Mouse (Mus musculus): ENCODE results near the gene Glcci1.

The Glcci1 gene

GRCm38 (mm10) chr6:8545780-8546179 lies 36.4 kb downstream of the Glcci1 start:
- DNase-seq (ENCODE audit: low read depth, low spot score), result no peak

- no peak for DNase-seq (ENCODE audit: low read depth, low spot score)
Observed at GRCm38 (mm10) chr6:8551155-8551554, 41.8 kb downstream of the Glcci1 start.

- no peak for DNase-seq (ENCODE audit: low read depth, low spot score)
Observed at GRCm38 (mm10) chr6:8556849-8557571, 47.6 kb downstream of the Glcci1 start.

- no peak for DNase-seq (ENCODE audit: low read depth, low spot score)
Observed at GRCm38 (mm10) chr6:8560682-8561081, 51.3 kb downstream of the Glcci1 start.

GRCm38 (mm10) chr6:8582377-8582776 lies 73.0 kb downstream of the Glcci1 start:
- no peak for DNase-seq (ENCODE audit: low read depth, low spot score)

GRCm38 (mm10) chr6:8583892-8584291 lies 74.5 kb downstream of the Glcci1 start:
- no peak for DNase-seq (ENCODE audit: low read depth, low spot score)

GRCm38 (mm10) chr6:8591665-8592064 lies 82.3 kb downstream of the Glcci1 start:
- no peak for DNase-seq (ENCODE audit: low read depth, low spot score)

GRCm38 (mm10) chr6:8617369-8617768 lies 108.0 kb downstream of the Glcci1 start:
- DNase-seq (ENCODE audit: low read depth, low spot score), result no peak

- DNase-seq (ENCODE audit: low read depth, low spot score), result no peak
Observed at GRCm38 (mm10) chr6:8619582-8620350, 110.4 kb downstream of the Glcci1 start.

GRCm38 (mm10) chr6:8623045-8623444 lies 113.6 kb downstream of the Glcci1 start:
- DNase-seq (ENCODE audit: low read depth, low spot score), result no peak

- DNase-seq (ENCODE audit: low read depth, low spot score), result no peak
Observed at GRCm38 (mm10) chr6:8628226-8628625, 118.8 kb downstream of the Glcci1 start.

GRCm38 (mm10) chr6:8628715-8629267 lies 119.4 kb downstream of the Glcci1 start:
- no peak for DNase-seq (ENCODE audit: low read depth, low spot score)

GRCm38 (mm10) chr6:8630531-8630930 lies 121.1 kb downstream of the Glcci1 start:
- no peak for DNase-seq (ENCODE audit: low read depth, low spot score)

- DNase-seq (ENCODE audit: low read depth, low spot score), result no peak
Observed at GRCm38 (mm10) chr6:8631362-8631761, 122.0 kb downstream of the Glcci1 start.

GRCm38 (mm10) chr6:8631986-8632632 lies 122.7 kb downstream of the Glcci1 start:
- no peak for DNase-seq (ENCODE audit: low read depth, low spot score)

- no peak for DNase-seq (ENCODE audit: low read depth, low spot score)
Observed at GRCm38 (mm10) chr6:8632701-8633100, 123.3 kb downstream of the Glcci1 start.

GRCm38 (mm10) chr6:8638122-8638521 lies 128.7 kb downstream of the Glcci1 start:
- no peak for DNase-seq (ENCODE audit: low read depth, low spot score)

- DNase-seq (ENCODE audit: low read depth, low spot score), result no peak
Observed at GRCm38 (mm10) chr6:8638899-8639298, 129.5 kb downstream of the Glcci1 start.

- no peak for DNase-seq (ENCODE audit: low read depth, low spot score)
Observed at GRCm38 (mm10) chr6:8639526-8639925, 130.1 kb downstream of the Glcci1 start.

- DNase-seq (ENCODE audit: low read depth, low spot score), result no peak
Observed at GRCm38 (mm10) chr6:8640863-8641262, 131.5 kb downstream of the Glcci1 start.

GRCm38 (mm10) chr6:8644703-8645102 lies 135.3 kb downstream of the Glcci1 start:
- no peak for DNase-seq (ENCODE audit: low read depth, low spot score)

GRCm38 (mm10) chr6:8645708-8646107 lies 136.3 kb downstream of the Glcci1 start:
- no peak for DNase-seq (ENCODE audit: low read depth, low spot score)
